Mouse (Mus musculus): ENCODE measurements around the gene Lhpp.

DNA sequence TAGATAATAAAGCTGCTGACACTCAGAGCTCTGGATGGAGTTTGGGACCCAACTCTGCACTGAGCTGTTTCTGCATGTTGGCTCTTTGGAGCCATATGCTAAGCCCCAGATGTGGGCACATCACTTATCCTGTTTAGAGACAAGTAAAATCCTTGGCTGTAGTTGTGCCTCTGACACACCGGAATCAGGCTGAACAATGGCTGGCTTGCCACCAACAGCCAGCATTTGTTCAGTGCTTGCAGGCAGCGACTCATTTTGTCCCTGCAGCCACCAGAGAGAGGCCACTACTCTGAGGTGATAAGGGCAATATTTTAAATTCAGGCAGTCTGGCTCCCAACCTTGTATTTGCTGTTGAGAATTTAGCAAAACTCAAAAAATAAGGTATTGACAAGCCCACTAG is 58.2 kb downstream of the Lhpp start:
- TF ChIP-seq CTCF (IDR thresholded peaks at IDR 0.05; ENCODE audit: borderline replicate concordance, insufficient read depth, low read length) (no peak), POLR2A (IDR thresholded peaks at IDR 0.05; ENCODE audit: low read depth, low read length) (no peak)
